9 mouse cellular contexts compared by ENCODE assay signal in genomic region chr4:148676188-148676960, GRCm38 (mm10). TPM values are rescaled to one million over a fixed set of nuclear protein-coding genes. Genes with fewer than 3 reads are reported as not detected.
A peak's percentile ranks its signal among the peaks of the same experiment; 100 is the strongest.
DNase-seq lines count a peak whose midpoint lies in the region; ATAC-seq lines count a peak whose summit lies in the region.
"Had no signal": no experiment of that assay in that cellular context is flagged by ENCODE, and none has a peak within 500 bp of the region (broad histone marks: within the 10 kb centered on the region; RNA-seq: fewer than 3 reads in every experiment).

No protein-coding gene starts in this region.

- H3K4me2 ChIP-seq in midbrain, embryonic 11.5 days: no peak overlapping the region
- H3K4me2 ChIP-seq in midbrain, embryonic 15.5 days: no peak overlapping the region; the same call in 1 of the 2 replicates
- H3K4me2 ChIP-seq in hindbrain, embryonic 12.5 days (replicated peaks): no peak overlapping the region
- H3K4me2 ChIP-seq in liver, embryonic 12.5 days: peak overlapping the region; percentile 36
- no peak overlapping the region for H3K4me2 ChIP-seq in neural tube, embryonic 11.5 days (ENCODE audit: low read depth)

- H3K9me3 ChIP-seq in midbrain, embryonic 11.5 days (ENCODE audit: control insufficient read depth, low read length): no peaks in the 10 kb centered on the region
- no peaks in the 10 kb centered on the region for H3K9me3 ChIP-seq in midbrain, embryonic 15.5 days
- no peaks in the 10 kb centered on the region for H3K9me3 ChIP-seq in hindbrain, embryonic 12.5 days (replicated peaks)
- no peaks in the 10 kb centered on the region for H3K9me3 ChIP-seq in liver, embryonic 12.5 days (replicated peaks)
- no peaks in the 10 kb centered on the region for H3K9me3 ChIP-seq in neural tube, embryonic 11.5 days (ENCODE audit: control insufficient read depth, low read length)

- ATAC-seq in midbrain, embryonic 11.5 days (ENCODE audit: low FRiP score): peak; percentile 61
- ATAC-seq in midbrain, embryonic 15.5 days (replicated peaks): no peak
- ATAC-seq in hindbrain, embryonic 12.5 days (ENCODE audit: low FRiP score): peak; percentile 26; the same call in 1 of the 2 replicates
- ATAC-seq in liver, embryonic 12.5 days: peak; percentile 36; the same call in 1 of the 2 replicates
- ATAC-seq in neural tube, embryonic 11.5 days (ENCODE audit: insufficient read depth, low FRiP score, low TSS enrichment): no peak
- no peak for ATAC-seq in CD4-positive, CD25-positive, alpha-beta regulatory T cell, adult 4 months
- ATAC-seq in erythroblast, adult 5-6 weeks (replicated peaks; ENCODE audit: low FRiP score, poor library complexity, severe bottlenecking): no peak

- no peak overlapping the region for H3K9ac ChIP-seq in midbrain, embryonic 11.5 days (ENCODE audit: low read length)
- no peak overlapping the region for H3K9ac ChIP-seq in midbrain, embryonic 15.5 days
- peak overlapping the region; percentile 13; the same call in 1 of the 2 replicates for H3K9ac ChIP-seq in hindbrain, embryonic 12.5 days
- H3K9ac ChIP-seq in liver, embryonic 12.5 days: no peak overlapping the region
- H3K9ac ChIP-seq in neural tube, embryonic 11.5 days (ENCODE audit: low read length): no peak overlapping the region

- no peaks in the 10 kb centered on the region for H3K27me3 ChIP-seq in midbrain, embryonic 11.5 days (ENCODE audit: control insufficient read depth, insufficient read depth, low read length)
- H3K27me3 ChIP-seq in midbrain, embryonic 15.5 days (replicated peaks): no peaks in the 10 kb centered on the region
- H3K27me3 ChIP-seq in hindbrain, embryonic 12.5 days: peaks cover 8% of the 10 kb centered on the region
- peaks cover 23% of the 10 kb centered on the region for H3K27me3 ChIP-seq in liver, embryonic 12.5 days (replicated peaks)
- H3K27me3 ChIP-seq in neural tube, embryonic 11.5 days (ENCODE audit: control insufficient read depth, insufficient read depth, low read length): no peaks in the 10 kb centered on the region

- H3K36me3 ChIP-seq in midbrain, embryonic 11.5 days (ENCODE audit: control insufficient read depth, insufficient read depth, low read length): no peaks in the 10 kb centered on the region
- no peaks in the 10 kb centered on the region for H3K36me3 ChIP-seq in midbrain, embryonic 15.5 days (replicated peaks)
- H3K36me3 ChIP-seq in hindbrain, embryonic 12.5 days: no peaks in the 10 kb centered on the region
- H3K36me3 ChIP-seq in liver, embryonic 12.5 days: no peaks in the 10 kb centered on the region
- no peaks in the 10 kb centered on the region for H3K36me3 ChIP-seq in neural tube, embryonic 11.5 days (ENCODE audit: control insufficient read depth, insufficient read depth, low read length)

- peaks cover 7% of the 10 kb centered on the region for H3K4me1 ChIP-seq in midbrain, embryonic 11.5 days (ENCODE audit: control insufficient read depth, insufficient read depth, low read length)
- H3K4me1 ChIP-seq in midbrain, embryonic 15.5 days: peaks cover 12% of the 10 kb centered on the region
- peaks cover 23% of the 10 kb centered on the region for H3K4me1 ChIP-seq in hindbrain, embryonic 12.5 days
- peaks cover 65% of the 10 kb centered on the region for H3K4me1 ChIP-seq in liver, embryonic 12.5 days
- peaks cover 8% of the 10 kb centered on the region for H3K4me1 ChIP-seq in neural tube, embryonic 11.5 days (ENCODE audit: control insufficient read depth, insufficient read depth, low read length)

- no peak overlapping the region for H3K4me3 ChIP-seq in midbrain, embryonic 11.5 days (ENCODE audit: low read depth, low read length)
- no peak overlapping the region for H3K4me3 ChIP-seq in midbrain, embryonic 15.5 days
- H3K4me3 ChIP-seq in hindbrain, embryonic 12.5 days: no peak overlapping the region
- no peak overlapping the region for H3K4me3 ChIP-seq in liver, embryonic 12.5 days
- H3K4me3 ChIP-seq in neural tube, embryonic 11.5 days (ENCODE audit: low read depth, low read length): no peak overlapping the region

- H3K27ac ChIP-seq in midbrain, embryonic 11.5 days (ENCODE audit: low read depth, low read length): no peak overlapping the region
- H3K27ac ChIP-seq in midbrain, embryonic 15.5 days: no peak overlapping the region
- 0 out of 2 replicates have a peak overlapping the region, but pooled peaks have one; percentile 40 for H3K27ac ChIP-seq in hindbrain, embryonic 12.5 days
- H3K27ac ChIP-seq in liver, embryonic 12.5 days: no peak overlapping the region; the same call in 1 of the 2 replicates
- H3K27ac ChIP-seq in neural tube, embryonic 11.5 days (ENCODE audit: low read depth, low read length): no peak overlapping the region

- 43% methylated on average over 16 of the region's 16 CpGs for WGBS in midbrain, embryonic 11.5 days
- 50% methylated on average over 15 of the region's 16 CpGs for WGBS in midbrain, embryonic 15.5 days
- 49% methylated on average over 16 of the region's 16 CpGs for WGBS in hindbrain, embryonic 12.5 days
- 27% methylated on average over 16 of the region's 16 CpGs for WGBS in liver, embryonic 12.5 days (ENCODE audit: insufficient replicate concordance)
- WGBS in neural tube, embryonic 11.5 days: 33% methylated on average over 16 of the region's 16 CpGs

- no peak for DNase-seq in midbrain, embryonic 11.5 days (ENCODE audit: low spot score, missing footprints)
- peak; percentile 36 for DNase-seq in neural tube, embryonic 11.5 days (ENCODE audit: low spot score)
- DNase-seq in ovary, postnatal 14 days (ENCODE audit: low spot score): no peak

RNA-seq across cellular contexts. Expression of gene Gm572, which starts 33.3 kb away (rescaled TPM):
- not detected in 2 replicates for polyA plus RNA-seq in midbrain, embryonic 11.5 days (2014; fragmentation: Nextera tagmentation; extraction: Ambion mirVana)
- not detected in 2 replicates for polyA plus RNA-seq in midbrain, embryonic 15.5 days (2015; fragmentation: Nextera tagmentation; extraction: Ambion mirVana)
- not detected in 2 replicates for polyA plus RNA-seq in hindbrain, embryonic 12.5 days (2016; fragmentation: Nextera tagmentation; extraction: Ambion mirVana)
- polyA plus RNA-seq in liver, embryonic 12.5 days (2016; fragmentation: Nextera tagmentation; extraction: Ambion mirVana): not detected in 2 replicates
- not detected in 2 replicates for polyA plus RNA-seq in neural tube, embryonic 11.5 days (2014; fragmentation: Nextera tagmentation; extraction: Ambion mirVana)
- polyA plus RNA-seq in CD4-positive, CD25-positive, alpha-beta regulatory T cell, adult 4 months (2017; shearing (Covaris generic)): not detected
- total RNA-seq in erythroblast, adult 5-6 weeks (2015; ENCODE audit: low replicate concordance): not detected in 2 replicates
- not detected in 2 replicates for total RNA-seq in erythroblast, adult 5-6 weeks (2017; ENCODE audit: low replicate concordance)
- total RNA-seq: MEL had no signal

RNA-seq across cellular contexts. Expression of gene Tardbp, which starts 49.6 kb away (rescaled TPM):
- polyA plus RNA-seq in midbrain, embryonic 11.5 days (2014; fragmentation: Nextera tagmentation; extraction: Ambion mirVana): 216 and 221 TPM in 2 replicates
- polyA plus RNA-seq in midbrain, embryonic 15.5 days (2015; fragmentation: Nextera tagmentation; extraction: Ambion mirVana): 182 and 185 TPM in 2 replicates
- polyA plus RNA-seq in hindbrain, embryonic 12.5 days (2016; fragmentation: Nextera tagmentation; extraction: Ambion mirVana): 333 and 353 TPM in 2 replicates
- 220 and 226 TPM in 2 replicates for polyA plus RNA-seq in liver, embryonic 12.5 days (2016; fragmentation: Nextera tagmentation; extraction: Ambion mirVana)
- 179 and 211 TPM in 2 replicates for polyA plus RNA-seq in neural tube, embryonic 11.5 days (2014; fragmentation: Nextera tagmentation; extraction: Ambion mirVana)
- polyA plus RNA-seq in CD4-positive, CD25-positive, alpha-beta regulatory T cell, adult 4 months (2017; shearing (Covaris generic)): 100 to 1,000 TPM; 158 to 201 TPM
- 83.6 and 89.4 TPM in 2 replicates for total RNA-seq in erythroblast, adult 5-6 weeks (2015; ENCODE audit: low replicate concordance)
- 112 and 199 TPM in 2 replicates for total RNA-seq in erythroblast, adult 5-6 weeks (2017; ENCODE audit: low replicate concordance)

Comparison
In these comparisons a context has a peak if more than half of its experiments do, and no peak if none do; other contexts are left out.
1. ATAC-seq: peak in midbrain, embryonic 11.5 days (single experiment), hindbrain, embryonic 12.5 days (single experiment) and liver, embryonic 12.5 days (single experiment); none in midbrain, embryonic 15.5 days (single experiment), neural tube, embryonic 11.5 days (single experiment), CD4-positive, CD25-positive, alpha-beta regulatory T cell, adult 4 months (single experiment) and erythroblast, adult 5-6 weeks (single experiment).